Mouse (Mus musculus) MEL (cell line): ENCODE results near the gene Fbll1. TPM values are rescaled to one million over a fixed set of nuclear protein-coding genes. Genes with fewer than 3 reads are reported as not detected.

Experiments used
- DNase-seq: peaks from one replicate; pipeline ENCODE4 v3.0.0; 2011; ENCODE audit warnings: low read depth, low spot score
- H3K27ac ChIP-seq: 2 replicates; pipeline ENCODE4 v1.5.1; 2012; ENCODE audit warnings: low read depth, mild to moderate bottlenecking, control low read depth, low read length, moderate library complexity; ENCODE audit not compliant: control insufficient read depth
- H3K27me3 ChIP-seq, 2 experiments: fragments of 150-350 bp in 1 of 2; sonication (generic) in 1 of 2; 2 replicates each; pipeline ENCODE4 v1.6.1; 2012; ENCODE audit warnings: low read length in 2 of 2, mild to moderate bottlenecking in 2 of 2, improper control_type of control experiment in 1 of 2, moderate library complexity in 1 of 2; ENCODE audit not compliant: insufficient read depth in 2 of 2, control insufficient read depth in 1 of 2
- H3K36me3 ChIP-seq, 2 experiments: 2 replicates each; pipeline ENCODE4 v1.6.1; 2012 to 2014; ENCODE audit warnings: low read length in 2 of 2, improper control_type of control experiment in 1 of 2, inconsistent platforms in 1 of 2, mild to moderate bottlenecking in 1 of 2; ENCODE audit not compliant: insufficient read depth in 2 of 2, control insufficient read depth in 1 of 2
- H3K4me1 ChIP-seq, 2 experiments: fragments of 150-350 bp in 1 of 2; sonication (generic) in 1 of 2; 2 replicates each; pipeline ENCODE4 v1.6.1; 2012; ENCODE audit warnings: low read length in 2 of 2, improper control_type of control experiment in 1 of 2, mild to moderate bottlenecking in 1 of 2; ENCODE audit not compliant: insufficient read depth in 2 of 2, control insufficient read depth in 1 of 2
- H3K4me3 ChIP-seq, 2 experiments: fragments of 150-350 bp in 1 of 2; sonication (generic) in 1 of 2; 2 replicates each; pipeline ENCODE4 v1.5.1; 2012; ENCODE audit warnings: low read depth in 2 of 2, low read length in 2 of 2, mild to moderate bottlenecking in 2 of 2, moderate library complexity in 2 of 2, control low read depth in 1 of 2, improper control_type of control experiment in 1 of 2; ENCODE audit not compliant: control insufficient read depth in 1 of 2, insufficient read depth in 1 of 2
- H3K79me2 ChIP-seq: 2 replicates; pipeline ENCODE4 v1.6.1; 2012; ENCODE audit warnings: mild to moderate bottlenecking, low read length, moderate library complexity; ENCODE audit not compliant: control insufficient read depth, poor library complexity, insufficient read depth
- H3K9ac ChIP-seq: 2 replicates; pipeline ENCODE4 v1.6.1; 2012; ENCODE audit warnings: low read depth, mild to moderate bottlenecking, control low read depth, low read length, moderate library complexity; ENCODE audit not compliant: control insufficient read depth, poor library complexity, severe bottlenecking
- H3K9me3 ChIP-seq: fragments of 150-350 bp; sonication (generic); replicated peaks from 2 replicates; pipeline ENCODE4 v1.6.1; 2012; ENCODE audit warnings: mild to moderate bottlenecking, low read length, improper control_type of control experiment, moderate library complexity; ENCODE audit not compliant: insufficient read depth
- CTCF ChIP-seq, 3 experiments: IDR thresholded peaks in 2 of 3; conservative IDR thresholded peaks in 1 of 3; 2 replicates each; pipeline ENCODE4 v1.5.1; 2011 to 2012; ENCODE audit warnings: low read length in 3 of 3, low read depth in 2 of 3, mild to moderate bottlenecking in 2 of 3, improper control_type of control experiment in 1 of 3, inconsistent platforms in 1 of 3, mixed read lengths in 1 of 3, moderate library complexity in 1 of 3; ENCODE audit not compliant: control insufficient read depth in 1 of 3, insufficient read depth in 1 of 3, poor library complexity in 1 of 3, severe bottlenecking in 1 of 3
- ELF1 ChIP-seq: IDR thresholded peaks from 2 replicates; pipeline ENCODE4 v1.6.1; 2014; ENCODE audit warnings: low read depth, mild to moderate bottlenecking, inconsistent platforms, low read length, improper control_type of control experiment, moderate library complexity
- EP300 ChIP-seq, 2 experiments: IDR thresholded peaks; 2 replicates each; pipeline ENCODE4 v1.6.1; 2011; ENCODE audit warnings: improper control_type of control experiment in 2 of 2, low read length in 2 of 2, low read depth in 1 of 2, mild to moderate bottlenecking in 1 of 2
- ETS1 ChIP-seq: IDR thresholded peaks from 2 replicates; pipeline ENCODE4 v1.6.1; 2012; ENCODE audit warnings: low read depth, mild to moderate bottlenecking, inconsistent platforms, low read length, improper control_type of control experiment, moderate library complexity
- GABPA ChIP-seq: IDR thresholded peaks from 2 replicates; pipeline ENCODE4 v1.6.1; 2012; ENCODE audit warnings: low read depth, mild to moderate bottlenecking, inconsistent platforms, low read length, improper control_type of control experiment, moderate library complexity
- GATA1 ChIP-seq: IDR thresholded peaks from 2 replicates; pipeline ENCODE4 v1.6.1; 2011; ENCODE audit warnings: low read depth, low read length, improper control_type of control experiment
- HCFC1 ChIP-seq: IDR thresholded peaks from 2 replicates; pipeline ENCODE4 v1.6.1; 2012; ENCODE audit warnings: low read depth, mild to moderate bottlenecking, inconsistent platforms, low read length, improper control_type of control experiment, moderate library complexity
- MAFK ChIP-seq: IDR thresholded peaks from 2 replicates; pipeline ENCODE4 v1.6.1; 2011; ENCODE audit warnings: low read depth, mild to moderate bottlenecking, low read length, improper control_type of control experiment, borderline replicate concordance
- MEF2A ChIP-seq: IDR thresholded peaks from 2 replicates; pipeline ENCODE4 v1.6.1; 2014; ENCODE audit warnings: low read depth, mild to moderate bottlenecking, inconsistent platforms, low read length, improper control_type of control experiment; ENCODE audit not compliant: poor library complexity, insufficient replicate concordance, severe bottlenecking; ENCODE audit errors: extremely low read depth
- MXI1 ChIP-seq: IDR thresholded peaks from 2 replicates; pipeline ENCODE4 v1.6.1; 2011; ENCODE audit warnings: mild to moderate bottlenecking, low read depth, low read length, improper control_type of control experiment
- MYC ChIP-seq: IDR thresholded peaks from 2 replicates; pipeline ENCODE4 v1.6.1; 2011; ENCODE audit warnings: low read depth, mild to moderate bottlenecking, low read length, improper control_type of control experiment, moderate library complexity
- NELFE ChIP-seq: IDR thresholded peaks from 2 replicates; pipeline ENCODE4 v1.6.1; 2011; ENCODE audit warnings: low read depth, low read length, improper control_type of control experiment
- NRF1 ChIP-seq: IDR thresholded peaks from 2 replicates; pipeline ENCODE4 v1.6.1; 2014; ENCODE audit warnings: low read depth, mild to moderate bottlenecking, inconsistent platforms, low read length, improper control_type of control experiment, moderate library complexity; ENCODE audit not compliant: poor library complexity, insufficient read depth, severe bottlenecking
- POLR2A ChIP-seq, 2 experiments: IDR thresholded peaks; 2 replicates each; pipeline ENCODE4 v1.6.1; 2011 to 2012; ENCODE audit warnings: low read length in 2 of 2, mild to moderate bottlenecking in 2 of 2, control low read depth in 1 of 2, improper control_type of control experiment in 1 of 2, low read depth in 1 of 2, moderate library complexity in 1 of 2; ENCODE audit not compliant: control insufficient read depth in 1 of 2, insufficient read depth in 1 of 2, poor library complexity in 1 of 2
- RAD21 ChIP-seq: IDR thresholded peaks from 2 replicates; pipeline ENCODE4 v1.6.1; 2011; ENCODE audit warnings: mild to moderate bottlenecking, low read depth, low read length, improper control_type of control experiment
- SMC3 ChIP-seq: IDR thresholded peaks from 2 replicates; pipeline ENCODE4 v1.6.1; 2011; ENCODE audit warnings: low read depth, low read length, improper control_type of control experiment
- TBP ChIP-seq: IDR thresholded peaks from 2 replicates; pipeline ENCODE4 v1.8.0; 2011; ENCODE audit warnings: low read depth, low read length, improper control_type of control experiment
- TCF12 ChIP-seq: IDR thresholded peaks from 2 replicates; pipeline ENCODE4 v1.6.1; 2014; ENCODE audit warnings: low read depth, mild to moderate bottlenecking, inconsistent platforms, low read length, improper control_type of control experiment, moderate library complexity
- UBTF ChIP-seq: IDR thresholded peaks from 2 replicates; pipeline ENCODE4 v1.6.1; 2012; ENCODE audit warnings: low read depth, mild to moderate bottlenecking, inconsistent platforms, low read length, improper control_type of control experiment, moderate library complexity, borderline replicate concordance; ENCODE audit not compliant: insufficient read depth
- USF1 ChIP-seq: IDR thresholded peaks from 2 replicates; pipeline ENCODE4 v1.6.1; 2014; ENCODE audit warnings: low read depth, mild to moderate bottlenecking, inconsistent platforms, low read length, improper control_type of control experiment, moderate library complexity
- USF2 ChIP-seq, 2 experiments: IDR thresholded peaks; 2 replicates each; pipeline ENCODE4 v1.6.1; 2011 to 2012; ENCODE audit warnings: improper control_type of control experiment in 2 of 2, low read length in 2 of 2, borderline replicate concordance in 1 of 2, inconsistent platforms in 1 of 2, low read depth in 1 of 2, mild to moderate bottlenecking in 1 of 2; ENCODE audit not compliant: insufficient read depth in 1 of 2
- ZC3H11A ChIP-seq: IDR thresholded peaks from 2 replicates; pipeline ENCODE4 v1.6.1; 2012; ENCODE audit warnings: low read depth, mild to moderate bottlenecking, inconsistent platforms, low read length, improper control_type of control experiment
- ZKSCAN1 ChIP-seq: IDR thresholded peaks from 2 replicates; pipeline ENCODE4 v1.6.1; 2012; ENCODE audit warnings: low read depth, mild to moderate bottlenecking, inconsistent platforms, low read length, improper control_type of control experiment, moderate library complexity
- ZMIZ1 ChIP-seq: IDR thresholded peaks from 2 replicates; pipeline ENCODE4 v1.6.1; 2012; ENCODE audit warnings: low read depth, mild to moderate bottlenecking, inconsistent platforms, low read length, improper control_type of control experiment, moderate library complexity
- ZNF384 ChIP-seq: IDR thresholded peaks from 2 replicates; pipeline ENCODE4 v1.6.1; 2012; ENCODE audit warnings: low read depth, mild to moderate bottlenecking, inconsistent platforms, low read length, improper control_type of control experiment
- polyA plus RNA-seq, 2 experiments: library from polyadenylated mRNA; stranded (reverse) in 1 of 2; unstranded in 1 of 2; fragments of >175 nt in 1 of 2; fragments of >200 nt in 1 of 2; gene quantifications; 2 replicates each; pipeline versions ENCODE4 v1.2.1 to v1.2.4; 2012; ENCODE audit warnings: low replicate concordance in 2 of 2, low read depth in 1 of 2; ENCODE audit not compliant: insufficient read length in 2 of 2, insufficient read depth in 1 of 2, missing spikeins in 1 of 2
- total RNA-seq: library from RNA; depleted of rRNA; stranded (reverse); fragments of 300-350 nt; gene quantifications from 2 replicates; pipeline ENCODE4 v1.2.3, GENCODE M21; 2012

Fbll1 gene
- total and polyA plus RNA-seq, 3 experiments = not detected

- no peak for DNase-seq
- no peaks in the 10 kb centered on the region for H3K9me3 ChIP-seq
- no peak for TF ChIP-seq EP300 (IDR thresholded peaks at IDR 0.05; ENCODE audit: low read depth in 1 of 2, low read length in 2 of 2)
- no peak for TF ChIP-seq GABPA
- TF ChIP-seq ZNF384 = no peak
- no peak for TF ChIP-seq RAD21
- TF ChIP-seq SMC3 = no peak
- no peak for TF ChIP-seq USF2 (IDR thresholded peaks at IDR 0.05; ENCODE audit: borderline replicate concordance in 1 of 2, insufficient read depth in 1 of 2, low read depth in 1 of 2, low read length in 2 of 2)
- TF ChIP-seq ZC3H11A = no peak
- TF ChIP-seq GATA1 = no peak
- no peak for TF ChIP-seq UBTF
- no peak for TF ChIP-seq CTCF (IDR thresholded peaks at IDR 0.05 in 2 of 3, conservative IDR thresholded peaks at IDR 0.05 in 1 of 3; ENCODE audit: control insufficient read depth in 1 of 3, insufficient read depth in 1 of 3, low read depth in 2 of 3, low read length in 3 of 3, poor library complexity in 1 of 3, severe bottlenecking in 1 of 3)
- TF ChIP-seq NELFE = no peak
- TF ChIP-seq MYC = no peak
- TF ChIP-seq MEF2A = no peak
- TF ChIP-seq ZMIZ1 = no peak
- TF ChIP-seq, all 39 proteins: peak for 0
Measured at GRCm38 (mm10) chr11:35801332-35801731, 2.6 kb upstream of the Fbll1 start.

GRCm38 (mm10) chr11:35798495-35798820 lies 226 bp downstream of the Fbll1 start:
- no peaks in the 10 kb centered on the region for H3K79me2 ChIP-seq
- no peak overlapping the region for H3K4me3 ChIP-seq
- H3K9me3 ChIP-seq = no peaks in the 10 kb centered on the region
- H3K27me3 ChIP-seq = no peaks in the 10 kb centered on the region
- no peak for DNase-seq
- H3K4me1 ChIP-seq = no peaks in the 10 kb centered on the region
- H3K9ac ChIP-seq = no peak overlapping the region
- no peak for TF ChIP-seq MYC
- TF ChIP-seq GATA1 = no peak
- TF ChIP-seq TBP = no peak
- no peak for TF ChIP-seq MXI1
- TF ChIP-seq TCF12 = no peak
- TF ChIP-seq USF1 = no peak
- no peak for TF ChIP-seq POLR2A (IDR thresholded peaks at IDR 0.05; ENCODE audit: control insufficient read depth in 1 of 2, insufficient read depth in 1 of 2, low read depth in 1 of 2, low read length in 2 of 2, poor library complexity in 1 of 2)
- TF ChIP-seq MAFK = no peak
- TF ChIP-seq ELF1 = no peak
- TF ChIP-seq SMC3 = no peak
- TF ChIP-seq ZC3H11A = no peak
- TF ChIP-seq EP300 (IDR thresholded peaks at IDR 0.05; ENCODE audit: low read depth in 1 of 2, low read length in 2 of 2) = no peak
- no peak for TF ChIP-seq ZKSCAN1
- TF ChIP-seq ZNF384 = no peak
- no peak for TF ChIP-seq HCFC1
- no peak for TF ChIP-seq NRF1
- TF ChIP-seq NELFE = no peak
- no peak for TF ChIP-seq GABPA
- TF ChIP-seq ETS1 = no peak
- TF ChIP-seq, all 39 proteins: peak for 0
- no peak overlapping the region for H3K27ac ChIP-seq
- no peaks in the 10 kb centered on the region for H3K36me3 ChIP-seq

More at GRCm38 (mm10) chr11:35801332-35801731, 2.6 kb upstream of the Fbll1 start:
- Histone ChIP-seq H3K36me3 (no peaks in the 10 kb centered on the region), H3K79me2 (no peaks in the 10 kb centered on the region), H3K4me3 (no peak overlapping the region), H3K4me1 (no peaks in the 10 kb centered on the region), H3K27me3 (no peaks in the 10 kb centered on the region), H3K27ac (no peak overlapping the region), H3K9ac (no peak overlapping the region)
